Mouse (Mus musculus): ENCODE measurements around the gene Sh3glb2.

Gene Sh3glb2

GRCm38 (mm10) chr2:30358533-30359531 lies at the start of gene Sh3glb2:
Sh3glb2 (minus strand) TSS chr2:30359337.
- DNase-seq (ENCODE audit: low spot score), result peak; percentile 45

DNA sequence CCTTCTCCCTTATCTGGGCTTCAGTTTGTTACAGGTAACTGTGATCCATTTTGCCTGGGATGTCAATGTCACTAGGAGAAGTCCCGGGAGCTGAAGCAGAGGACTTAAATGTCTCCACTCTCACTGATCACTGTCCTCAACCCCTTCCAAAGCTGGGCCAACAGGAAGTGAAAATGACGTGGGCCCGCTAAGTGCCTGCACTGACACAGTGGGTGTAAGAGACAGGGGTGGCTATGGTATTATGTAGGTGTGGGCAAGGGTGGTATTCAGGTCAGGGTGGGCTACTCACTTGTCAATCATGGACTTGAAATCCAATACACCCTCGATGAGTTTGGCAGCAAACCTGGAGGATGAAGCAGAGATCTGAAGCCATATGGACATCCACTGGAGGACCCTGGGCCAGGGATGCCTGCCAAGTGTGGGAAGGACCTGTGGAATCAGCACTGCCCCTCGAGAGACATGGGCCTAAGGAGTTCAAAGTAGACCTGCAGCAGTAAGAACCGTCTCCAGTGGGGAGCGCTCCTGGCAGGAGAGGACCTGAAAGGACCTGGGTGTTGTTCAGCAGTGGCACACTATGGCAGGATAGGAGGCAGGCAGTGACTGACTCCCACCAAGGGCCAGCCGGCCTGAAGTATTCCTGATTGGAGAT lies 49.4 kb upstream of the Sh3glb2 start:
- no peak for DNase-seq (ENCODE audit: low spot score)

- no peak for DNase-seq (ENCODE audit: low spot score)
Measured at GRCm38 (mm10) chr2:30407778-30408177, 48.6 kb upstream of the Sh3glb2 start.

DNA sequence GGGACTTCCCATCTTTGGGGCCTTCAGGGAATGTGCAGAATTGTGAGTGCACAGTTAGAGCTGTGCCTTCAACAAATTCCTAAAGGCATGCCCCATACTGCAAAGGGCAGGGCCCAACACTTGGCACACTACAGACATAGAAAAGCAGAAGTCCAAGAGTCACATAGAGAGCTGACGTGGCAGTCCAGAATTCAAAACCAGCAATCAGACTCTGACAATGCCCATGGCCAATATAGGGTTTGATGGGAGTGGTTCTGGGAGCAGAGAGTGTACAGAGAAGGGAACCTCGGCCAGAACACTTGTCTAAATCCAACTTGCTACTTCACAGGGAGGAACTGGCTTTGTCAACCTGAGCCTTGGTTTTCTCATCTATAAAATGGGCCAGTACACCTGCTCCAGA lies 48.1 kb upstream of the Sh3glb2 start:
- no peak for DNase-seq (ENCODE audit: low spot score)

GRCm38 (mm10) chr2:30403870-30404269 lies 44.7 kb upstream of the Sh3glb2 start:
- DNase-seq (ENCODE audit: low spot score), result no peak

GRCm38 (mm10) chr2:30402843-30403242 lies 43.7 kb upstream of the Sh3glb2 start:
- no peak for DNase-seq (ENCODE audit: low spot score)

DNA sequence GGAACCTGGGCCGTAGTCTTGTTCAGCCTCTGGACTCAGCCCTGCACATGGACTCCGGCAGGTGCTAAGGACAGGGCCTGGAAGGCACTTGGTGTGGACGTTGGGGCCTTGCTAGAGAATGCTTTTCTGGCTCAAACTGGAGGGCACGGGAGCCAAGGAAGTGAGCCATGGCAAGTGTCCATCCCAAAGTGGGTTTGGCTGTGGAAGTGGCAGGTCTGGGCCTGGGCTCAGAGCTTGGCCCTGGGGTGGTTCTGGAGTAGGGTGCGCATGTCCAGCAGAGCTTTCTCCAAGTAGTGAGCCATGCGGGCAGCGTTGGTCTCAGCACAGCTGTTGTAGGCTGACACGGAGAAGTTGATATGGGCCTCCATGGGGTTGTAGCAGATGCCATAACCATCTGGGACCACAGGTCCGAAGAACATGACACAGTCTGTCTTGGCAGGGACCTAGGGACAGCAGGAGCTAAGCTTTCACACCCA lies 43.3 kb upstream of the Sh3glb2 start:
- DNase-seq (ENCODE audit: low spot score), result no peak

DNA sequence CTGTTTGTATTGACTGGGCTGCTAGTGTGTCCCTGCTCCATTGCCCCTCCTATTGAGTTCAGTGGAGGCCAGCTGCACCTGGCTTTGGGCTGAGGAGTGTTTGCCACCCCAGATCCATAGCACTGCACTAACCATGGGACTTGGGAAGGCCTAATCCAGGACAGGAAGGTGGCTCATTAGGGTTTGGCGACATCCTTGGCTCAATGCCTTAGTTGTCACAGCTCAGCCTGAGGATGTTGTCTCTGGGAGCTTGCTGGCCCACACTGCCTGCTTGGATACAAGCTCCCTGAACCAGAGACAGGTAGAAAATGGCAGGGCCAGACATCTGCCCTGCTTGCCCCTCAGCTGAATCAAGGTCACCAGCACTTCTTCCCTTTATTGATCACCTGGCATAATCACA lies 42.4 kb upstream of the Sh3glb2 start:
- no peak for DNase-seq (ENCODE audit: low spot score)

DNA sequence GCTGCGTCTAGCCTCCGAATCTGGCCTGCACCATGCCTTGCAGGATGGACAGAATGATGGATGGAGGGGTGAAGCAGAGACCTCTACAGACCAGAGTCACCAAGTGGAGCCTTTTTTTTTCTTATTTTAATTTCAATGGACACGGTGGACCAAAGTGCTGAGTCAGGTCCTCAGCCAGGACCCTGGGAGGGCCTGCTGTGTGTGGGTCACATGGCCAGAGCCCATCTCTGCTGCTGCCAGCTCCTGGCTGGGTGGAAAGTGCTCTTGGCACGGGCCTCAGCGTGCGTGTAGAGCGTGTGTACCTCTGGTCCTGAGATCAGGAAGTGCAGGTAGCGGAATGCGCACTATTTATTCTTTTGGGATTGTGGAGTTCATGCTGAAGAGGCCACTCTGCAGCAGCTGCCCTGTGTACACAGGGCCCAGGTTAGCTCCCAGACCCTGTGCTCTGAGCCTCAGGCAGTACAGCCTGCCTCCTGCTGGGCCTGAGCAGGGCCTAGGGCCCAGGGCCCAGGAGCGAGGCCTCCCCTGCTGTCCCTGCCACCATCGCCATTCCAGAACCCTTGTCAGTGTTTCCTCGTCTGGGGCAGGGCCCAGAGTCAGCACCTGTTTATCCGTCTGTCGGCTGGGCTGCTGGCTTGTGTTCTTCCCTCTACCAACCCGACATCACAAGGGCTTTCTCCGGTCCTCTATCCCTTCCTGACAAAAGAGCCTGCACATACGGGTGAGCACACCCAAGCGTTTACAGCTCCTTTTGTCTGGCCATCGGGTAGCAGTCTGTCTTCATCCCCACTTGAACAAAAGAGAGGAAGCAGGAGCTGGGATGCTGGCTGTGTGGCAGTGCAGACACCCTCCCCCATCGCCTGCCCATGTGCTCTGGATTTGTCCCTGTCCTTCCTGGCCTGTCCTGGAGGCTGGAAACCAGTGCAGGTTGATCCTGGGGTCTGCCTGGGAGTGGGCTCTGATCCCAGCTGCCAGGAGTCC lies 40.3 kb upstream of the Sh3glb2 start:
- no peak for DNase-seq (ENCODE audit: low spot score)

DNA sequence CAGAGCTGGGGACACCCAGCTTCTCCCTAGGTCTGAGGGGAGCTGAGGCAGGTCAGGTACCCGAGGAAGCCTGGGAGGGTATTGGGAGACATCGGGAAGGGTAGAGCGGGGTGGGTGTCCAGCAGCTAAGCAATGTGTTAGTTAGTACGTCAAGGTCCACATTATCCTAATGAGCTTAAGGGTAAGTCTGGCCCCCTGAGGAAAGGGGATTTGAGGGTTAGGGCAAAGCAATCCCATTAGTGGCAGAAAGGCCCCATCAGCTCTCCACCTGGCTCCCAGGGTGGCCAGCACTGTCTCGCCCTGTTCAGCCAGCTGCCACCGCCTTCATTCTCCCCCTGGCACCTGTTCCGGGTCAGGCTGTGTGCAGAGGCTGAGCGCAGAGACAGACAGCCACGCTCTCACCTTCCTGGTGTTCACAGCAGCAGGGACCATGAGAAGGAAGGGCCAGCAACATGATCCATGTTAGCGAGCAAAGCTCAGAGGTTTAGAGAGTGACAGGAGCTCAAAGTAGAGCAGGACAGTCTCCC lies 38.9 kb upstream of the Sh3glb2 start:
- DNase-seq (ENCODE audit: low spot score), result no peak

- no peak for DNase-seq (ENCODE audit: low spot score)
Measured at GRCm38 (mm10) chr2:30396246-30396645, 37.1 kb upstream of the Sh3glb2 start.

GRCm38 (mm10) chr2:30395757-30396156 lies 36.6 kb upstream of the Sh3glb2 start:
- no peak for DNase-seq (ENCODE audit: low spot score)

DNA sequence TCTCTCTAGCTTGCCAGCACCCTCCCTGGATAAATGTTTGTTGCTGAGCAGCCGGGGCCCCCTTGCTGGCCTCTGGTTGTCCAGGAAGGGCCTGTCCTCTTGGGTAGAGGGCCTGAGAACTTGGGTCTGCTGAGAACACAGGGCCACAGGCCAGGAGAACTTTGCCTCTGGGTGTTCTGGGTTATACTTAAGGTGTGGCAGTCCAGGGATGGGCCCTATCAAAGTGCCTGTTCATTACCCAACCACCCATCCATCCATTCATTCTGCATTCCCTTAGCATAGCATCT lies 34.2 kb upstream of the Sh3glb2 start:
- DNase-seq (ENCODE audit: low spot score), result no peak

GRCm38 (mm10) chr2:30392577-30393369 lies 33.6 kb upstream of the Sh3glb2 start:
- DNase-seq (ENCODE audit: low spot score), result peak; percentile 29

- DNase-seq (ENCODE audit: low spot score), result peak; percentile 86
Measured at GRCm38 (mm10) chr2:30392114-30392576, 33.0 kb upstream of the Sh3glb2 start, which contains the start of gene Dolpp1. Dolpp1 (plus strand) TSS chr2:30392254.

- no peak for DNase-seq (ENCODE audit: low spot score)
Measured at GRCm38 (mm10) chr2:30389000-30389399, 29.9 kb upstream of the Sh3glb2 start.

- DNase-seq (ENCODE audit: low spot score), result no peak
Measured at GRCm38 (mm10) chr2:30386913-30387312, 27.8 kb upstream of the Sh3glb2 start.

DNA sequence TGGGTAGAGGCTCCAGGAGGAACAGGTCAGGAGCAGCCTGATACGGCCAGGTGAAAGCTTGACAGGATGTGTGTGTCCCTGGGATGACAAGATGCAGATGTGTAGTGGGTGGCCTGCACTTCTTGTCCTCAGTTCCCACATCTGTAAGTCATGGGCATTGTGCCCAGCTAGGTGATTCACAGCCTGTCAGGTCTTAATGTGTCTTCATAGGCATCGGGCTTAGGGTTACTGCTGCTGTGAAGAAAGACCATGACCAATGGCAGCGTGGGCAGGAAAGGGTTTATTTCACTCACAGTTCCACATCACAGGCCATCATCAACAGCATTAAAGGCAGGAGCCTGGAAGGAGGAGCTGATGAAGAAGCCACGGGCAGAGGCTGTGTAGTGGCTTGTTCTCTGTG lies 26.5 kb upstream of the Sh3glb2 start:
- no peak for DNase-seq (ENCODE audit: low spot score)

- no peak for DNase-seq (ENCODE audit: low spot score)
Measured at GRCm38 (mm10) chr2:30384814-30385213, 25.7 kb upstream of the Sh3glb2 start.

- DNase-seq (ENCODE audit: low spot score), result no peak
Measured at GRCm38 (mm10) chr2:30381377-30381725, 22.2 kb upstream of the Sh3glb2 start.

Measured in urinary bladder, postnatal 10 days (tissue).